Mouse (Mus musculus) midbrain, embryonic 10.5 days (tissue): ENCODE data around the gene Mettl7b. TPM values are rescaled to one million over a fixed set of nuclear protein-coding genes. Genes with fewer than 3 reads are reported as not detected.

Source experiments
- DNase-seq: peaks from one replicate; pipeline ENCODE4 v3.0.0-alpha.2; 2017; ENCODE audit warnings: low spot score
- H3K27ac ChIP-seq: fragments of 300-500 bp; sonication (generic); replicated peaks from 2 replicates; pipeline ENCODE4 v1.5.1; 2016; ENCODE audit warnings: mild to moderate bottlenecking
- H3K27me3 ChIP-seq: fragments of 300-500 bp; sonication (generic); 2 replicates; pipeline ENCODE4 v1.6.1; 2016; ENCODE audit warnings: low read depth, mild to moderate bottlenecking; ENCODE audit not compliant: poor library complexity, severe bottlenecking
- H3K36me3 ChIP-seq: fragments of 300-500 bp; sonication (generic); 2 replicates; pipeline ENCODE4 v1.6.1; 2016; ENCODE audit warnings: mild to moderate bottlenecking, moderate library complexity
- H3K4me1 ChIP-seq: fragments of 300-500 bp; sonication (generic); 2 replicates; pipeline ENCODE4 v1.6.1; 2016
- H3K4me3 ChIP-seq: fragments of 300-500 bp; sonication (generic); 2 replicates; pipeline ENCODE4 v1.5.1; 2016; ENCODE audit warnings: mild to moderate bottlenecking, moderate library complexity
- H3K9me3 ChIP-seq: fragments of 300-500 bp; sonication (generic); replicated peaks from 2 replicates; pipeline ENCODE4 v1.6.1; 2016; ENCODE audit warnings: mild to moderate bottlenecking
- WGBS: fragments of 180-500 bp; shearing (Covaris S2); methylation state at CpG from one replicate; pipeline ENCODE4 v1.1.7; 2016; 5-methylcytosine and 5-hydroxymethylcytosine counted together
- polyA plus RNA-seq: library from polyadenylated mRNA; unstranded; fragments of >200 nt; fragmentation: Nextera tagmentation; extraction: Ambion mirVana; gene quantifications from 2 replicates; pipeline ENCODE4 v1.2.1, GENCODE M21; 2016

Mettl7b gene
- polyA plus RNA-seq, 1 experiment from 2014 or later, result not detected

- DNase-seq, result no peak
- Histone ChIP-seq H3K27ac (no peak overlapping the region), H3K36me3 (no peaks in the 10 kb centered on the region), H3K9me3 (no peaks in the 10 kb centered on the region), H3K4me3 (no peak overlapping the region), H3K4me1 (no peaks in the 10 kb centered on the region), H3K27me3 (no peaks in the 10 kb centered on the region)
- WGBS, result 75% methylated on average over 4 of the region's 4 CpGs
Measured at GRCm38 (mm10) chr10:128972841-128973240, 12.1 kb upstream of the Mettl7b start.

- H3K4me1 ChIP-seq, result no peaks in the 10 kb centered on the region
- no peak for DNase-seq
- H3K9me3 ChIP-seq, result no peaks in the 10 kb centered on the region
- H3K4me3 ChIP-seq, result no peak overlapping the region
- WGBS, result 40% methylated on average over 1 of the region's 1 CpGs
- H3K27me3 ChIP-seq, result no peaks in the 10 kb centered on the region
- no peaks in the 10 kb centered on the region for H3K36me3 ChIP-seq
- H3K27ac ChIP-seq, result no peak overlapping the region
Measured at GRCm38 (mm10) chr10:128970740-128971250, 10.0 kb upstream of the Mettl7b start.

- Histone ChIP-seq H3K4me1 (no peaks in the 10 kb centered on the region), H3K9me3 (no peaks in the 10 kb centered on the region), H3K27ac (no peak overlapping the region), H3K4me3 (no peak overlapping the region), H3K27me3 (no peaks in the 10 kb centered on the region), H3K36me3 (no peaks in the 10 kb centered on the region)
- 65% methylated on average over 1 of the region's 1 CpGs for WGBS
- no peak for DNase-seq
Measured at GRCm38 (mm10) chr10:128968341-128968749, 7.6 kb upstream of the Mettl7b start.

- DNase-seq, result no peak
- H3K4me3 ChIP-seq, result no peak overlapping the region
- H3K9me3 ChIP-seq, result no peaks in the 10 kb centered on the region
- H3K27me3 ChIP-seq, result no peaks in the 10 kb centered on the region
- H3K36me3 ChIP-seq, result no peaks in the 10 kb centered on the region
- H3K4me1 ChIP-seq, result no peaks in the 10 kb centered on the region
- WGBS, result 92% methylated on average over 6 of the region's 6 CpGs
- H3K27ac ChIP-seq, result no peak overlapping the region
Measured at GRCm38 (mm10) chr10:128965871-128966270, 5.1 kb upstream of the Mettl7b start.

GRCm38 (mm10) chr10:128964961-128965360, 4.2 kb upstream of the Mettl7b start:
- H3K27ac ChIP-seq, result no peak overlapping the region
- 67% methylated on average over 2 of the region's 2 CpGs for WGBS

GRCm38 (mm10) chr10:128960142-128960541, 646 bp downstream of the Mettl7b start:
- Histone ChIP-seq H3K36me3 (no peaks in the 10 kb centered on the region), H3K9me3 (no peaks in the 10 kb centered on the region), H3K4me1 (no peaks in the 10 kb centered on the region), H3K27ac (no peak overlapping the region), H3K4me3 (no peak overlapping the region), H3K27me3 (no peaks in the 10 kb centered on the region)
- no peak for DNase-seq
- WGBS, result 82% methylated on average over 4 of the region's 4 CpGs

More at GRCm38 (mm10) chr10:128964961-128965360, 4.2 kb upstream of the Mettl7b start:
- Histone ChIP-seq H3K4me3 (no peak overlapping the region), H3K27me3 (no peaks in the 10 kb centered on the region), H3K9me3 (no peaks in the 10 kb centered on the region), H3K36me3 (no peaks in the 10 kb centered on the region), H3K4me1 (no peaks in the 10 kb centered on the region)
- DNase-seq, result no peak

- no peak overlapping the region for H3K4me3 ChIP-seq
- no peak for DNase-seq
- no peaks in the 10 kb centered on the region for H3K4me1 ChIP-seq
- H3K36me3 ChIP-seq, result no peaks in the 10 kb centered on the region
- no peaks in the 10 kb centered on the region for H3K9me3 ChIP-seq
- H3K27ac ChIP-seq, result no peak overlapping the region
- WGBS, result 77% methylated on average over 10 of the region's 10 CpGs
- no peaks in the 10 kb centered on the region for H3K27me3 ChIP-seq
Measured at GRCm38 (mm10) chr10:128958340-128958739, 2.4 kb downstream of the Mettl7b start.

GRCm38 (mm10) chr10:128950208-128950887, 10.4 kb downstream of the Mettl7b start:
- no peak for DNase-seq
- Histone ChIP-seq H3K4me1 (no peaks in the 10 kb centered on the region), H3K36me3 (no peaks in the 10 kb centered on the region), H3K4me3 (no peak overlapping the region), H3K27me3 (no peaks in the 10 kb centered on the region), H3K9me3 (no peaks in the 10 kb centered on the region), H3K27ac (no peak overlapping the region)
- 71% methylated on average over 16 of the region's 16 CpGs for WGBS

- no peaks in the 10 kb centered on the region for H3K9me3 ChIP-seq
- no peak overlapping the region for H3K4me3 ChIP-seq
- no peak for DNase-seq
- H3K27me3 ChIP-seq, result no peaks in the 10 kb centered on the region
- no peaks in the 10 kb centered on the region for H3K36me3 ChIP-seq
- 91% methylated on average over 4 of the region's 4 CpGs for WGBS
- no peaks in the 10 kb centered on the region for H3K4me1 ChIP-seq
- no peak overlapping the region for H3K27ac ChIP-seq
Measured at GRCm38 (mm10) chr10:128947496-128947895, 13.3 kb downstream of the Mettl7b start.

- Histone ChIP-seq H3K27me3 (no peaks in the 10 kb centered on the region), H3K27ac (no peak overlapping the region), H3K9me3 (no peaks in the 10 kb centered on the region), H3K36me3 (no peaks in the 10 kb centered on the region), H3K4me3 (no peak overlapping the region), H3K4me1 (no peaks in the 10 kb centered on the region)
- no peak for DNase-seq
- WGBS, result 17% methylated on average over 3 of the region's 3 CpGs
Measured at GRCm38 (mm10) chr10:128945675-128946074, 15.1 kb downstream of the Mettl7b start.

GRCm38 (mm10) chr10:128940475-128941061, 20.2 kb downstream of the Mettl7b start:
- no peaks in the 10 kb centered on the region for H3K4me1 ChIP-seq
- no peak overlapping the region for H3K4me3 ChIP-seq
- no peak overlapping the region for H3K27ac ChIP-seq
- H3K9me3 ChIP-seq, result no peaks in the 10 kb centered on the region
- 85% methylated on average over 10 of the region's 10 CpGs for whole genome bisulfite sequencing
- H3K36me3 ChIP-seq, result no peaks in the 10 kb centered on the region
- DNase-seq, result no peak
- H3K27me3 ChIP-seq, result peaks cover 12% of the 10 kb centered on the region

- no peak for DNase-seq
- Histone ChIP-seq H3K4me3 (no peak overlapping the region), H3K9me3 (no peaks in the 10 kb centered on the region), H3K36me3 (no peaks in the 10 kb centered on the region), H3K27me3 (peaks cover 27% of the 10 kb centered on the region), H3K27ac (no peak overlapping the region), H3K4me1 (peaks cover 10% of the 10 kb centered on the region)
- 70% methylated on average over 5 of the region's 5 CpGs for WGBS
Measured at GRCm38 (mm10) chr10:128938974-128939373, 21.8 kb downstream of the Mettl7b start.

- Histone ChIP-seq H3K27ac (no peak overlapping the region), H3K4me1 (peaks cover 15% of the 10 kb centered on the region), H3K27me3 (peaks cover 33% of the 10 kb centered on the region), H3K4me3 (no peak overlapping the region), H3K36me3 (no peaks in the 10 kb centered on the region), H3K9me3 (no peaks in the 10 kb centered on the region)
- WGBS, result 89% methylated on average over 9 of the region's 9 CpGs
- DNase-seq, result no peak
Measured at GRCm38 (mm10) chr10:128938457-128938856, 22.3 kb downstream of the Mettl7b start.
